Mouse (Mus musculus) telencephalon, adult 2 months (tissue): Measurements from ENCODE around the gene Pin1.
"Not testable (repeated sequence)": the region's sequence is repeated elsewhere in the genome, so short reads cannot be mapped to it uniquely, and the experiment has no call there.

ENCODE experiments used
- DNase-seq: peaks from one replicate; pipeline ENCODE4 v3.0.0-alpha.2; 2011; ENCODE audit warnings: low read depth, low spot score

The Pin1 gene

DNA sequence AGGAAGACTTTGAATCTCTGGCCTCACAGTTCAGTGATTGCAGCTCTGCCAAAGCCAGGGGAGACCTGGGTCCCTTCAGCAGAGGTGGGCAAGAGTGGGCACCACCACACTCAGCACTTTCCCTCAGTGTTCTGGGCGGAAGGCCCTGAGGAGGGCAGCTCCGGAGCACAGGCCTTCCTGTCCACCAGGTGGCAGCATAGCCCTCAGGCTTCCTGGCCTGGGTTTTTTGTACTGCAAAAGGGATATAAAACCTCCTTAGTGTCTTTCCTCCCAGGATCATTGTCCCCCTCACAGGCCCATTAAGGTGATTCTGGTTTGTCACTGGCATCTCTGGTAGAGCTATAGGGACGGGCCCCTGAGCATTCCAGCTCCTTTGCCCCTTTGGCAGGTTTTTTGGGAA, 10.4 kb downstream of the Pin1 start:
- DNase-seq, result no peak

DNA sequence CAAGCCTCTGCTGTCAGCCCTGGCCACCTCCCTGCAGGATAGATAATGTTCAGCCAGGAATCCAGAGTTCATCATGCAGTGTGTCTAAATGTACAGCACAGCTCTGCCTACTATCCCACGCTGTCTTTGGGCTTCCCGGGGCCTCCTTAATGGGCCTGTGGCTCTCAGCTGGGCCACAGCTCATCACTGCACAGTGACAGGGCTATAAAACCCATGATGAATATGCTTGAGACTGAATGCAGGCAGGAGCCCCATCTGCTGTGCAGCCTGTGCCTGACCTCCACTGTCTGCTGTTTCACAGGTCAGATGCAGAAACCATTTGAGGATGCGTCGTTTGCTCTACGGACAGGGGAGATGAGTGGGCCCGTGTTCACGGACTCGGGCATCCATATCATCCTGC, 11.0 kb downstream of the Pin1 start:
- DNase-seq, result no peak

DNA sequence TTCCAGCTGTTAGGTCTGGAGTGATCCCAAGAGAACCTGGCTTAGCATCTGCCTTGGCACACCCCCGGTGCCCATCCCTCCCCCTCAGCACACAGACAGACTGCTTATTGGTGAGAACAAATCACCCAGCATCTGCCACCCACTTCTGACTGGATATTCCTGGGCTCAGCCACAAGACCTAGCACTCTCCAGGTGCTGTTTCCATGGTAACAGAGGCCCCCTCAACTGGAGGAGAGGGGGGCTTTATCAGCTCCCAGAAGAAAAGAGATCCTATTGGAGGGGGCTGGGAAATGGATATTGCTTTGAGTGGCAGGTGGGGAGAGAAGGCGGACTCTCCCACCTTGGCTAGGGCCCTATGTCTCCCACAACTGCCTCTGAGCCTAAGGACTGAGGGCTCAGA, 12.1 kb downstream of the Pin1 start:
- peak; percentile 91 for DNase-seq

DNA sequence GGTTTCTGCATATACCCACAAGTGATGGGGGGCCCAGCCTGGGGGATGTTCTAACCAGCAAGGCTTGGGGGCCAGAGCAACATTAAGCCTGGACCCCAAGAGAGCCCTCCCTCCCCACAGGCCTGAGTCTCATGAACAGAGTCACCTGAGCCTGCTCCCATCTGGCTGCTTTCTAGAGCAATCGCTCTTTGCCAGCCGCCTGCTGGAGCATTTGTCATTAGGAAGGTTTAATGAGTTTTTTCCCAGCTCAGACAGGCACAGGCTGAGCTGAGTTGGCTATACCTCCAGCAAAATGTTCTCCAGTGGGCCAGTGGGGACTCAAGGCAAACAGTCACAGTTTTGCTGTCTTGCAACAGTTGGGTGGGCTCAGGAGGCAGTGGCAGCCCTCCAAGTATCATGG, 12.5 kb downstream of the Pin1 start:
- DNase-seq, result no peak

DNA sequence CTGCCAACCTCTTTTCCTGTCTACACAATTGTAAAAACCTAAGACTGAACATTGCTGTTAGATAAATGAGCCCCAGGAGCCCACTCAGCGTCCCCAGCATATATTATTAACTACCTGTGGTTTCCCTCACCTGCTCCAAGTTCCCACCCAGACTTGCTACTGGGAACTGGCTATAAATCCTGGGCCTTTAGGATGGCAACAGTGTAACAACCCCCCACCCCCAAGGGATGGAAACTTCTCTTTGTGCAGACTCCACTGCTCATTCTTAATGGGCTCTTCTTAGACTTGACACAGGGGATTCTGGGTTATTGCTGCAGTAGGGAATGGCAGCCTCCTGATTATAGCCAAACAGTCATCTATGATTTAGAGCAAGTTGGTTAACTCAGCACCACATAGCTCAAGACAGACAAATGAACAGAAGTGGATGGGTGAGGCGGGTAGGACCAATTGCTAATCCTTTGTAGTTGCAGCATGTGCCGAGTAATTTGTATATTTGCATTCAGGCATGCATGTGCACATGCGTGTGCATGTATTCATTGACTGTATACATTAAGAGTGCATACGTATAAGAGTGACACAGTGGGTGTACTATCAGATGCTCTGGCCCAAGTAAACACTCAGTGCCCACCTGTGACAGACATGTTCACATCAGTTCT, 13.2 kb downstream of the Pin1 start:
- DNase-seq, result no peak

DNA sequence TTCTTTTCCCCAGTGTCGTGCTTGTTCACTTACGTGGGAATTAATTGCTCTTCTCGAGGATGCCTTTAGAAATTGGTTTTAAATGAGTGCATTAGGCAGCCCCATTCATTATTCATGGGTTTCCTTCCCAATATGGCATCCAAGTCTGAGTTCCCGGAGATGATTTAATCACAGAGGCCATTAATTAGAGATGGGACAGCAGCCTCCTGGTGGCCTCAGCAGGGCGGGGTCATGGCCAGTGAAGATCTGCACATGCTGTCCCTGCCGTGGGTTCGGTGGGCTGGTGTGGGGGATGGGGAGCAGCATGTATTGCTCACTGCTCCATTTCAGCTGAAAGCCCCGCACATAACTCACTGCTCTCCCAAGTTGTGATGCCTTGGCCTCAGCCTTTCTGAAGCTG, 14.0 kb downstream of the Pin1 start:
- DNase-seq, result no peak

DNA sequence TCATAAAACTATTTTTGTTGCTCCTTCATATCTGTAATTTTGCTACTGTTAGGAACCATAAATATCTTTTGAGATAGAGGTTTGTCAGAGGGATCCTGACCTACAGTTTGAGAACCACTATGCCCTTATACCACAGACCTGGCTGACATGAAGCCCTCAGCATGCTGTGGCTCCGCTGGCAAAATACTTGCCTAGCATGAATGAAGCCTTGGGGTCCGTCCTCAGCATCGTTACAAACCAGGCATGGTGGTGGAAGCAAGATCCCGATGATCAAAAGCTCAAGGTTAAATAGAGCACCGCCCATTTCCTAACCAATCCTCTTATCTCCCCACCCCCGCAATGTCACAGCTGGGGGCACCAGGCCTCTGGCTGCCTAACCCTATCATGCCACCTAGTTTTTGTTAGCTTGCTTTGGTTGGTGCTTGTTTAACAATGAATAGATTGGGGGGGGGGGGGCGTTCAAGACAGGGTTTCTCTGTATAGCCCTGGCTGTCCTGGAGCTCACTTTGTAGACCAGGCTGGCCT, 14.7 kb downstream of the Pin1 start:
- DNase-seq, result no peak

DNA sequence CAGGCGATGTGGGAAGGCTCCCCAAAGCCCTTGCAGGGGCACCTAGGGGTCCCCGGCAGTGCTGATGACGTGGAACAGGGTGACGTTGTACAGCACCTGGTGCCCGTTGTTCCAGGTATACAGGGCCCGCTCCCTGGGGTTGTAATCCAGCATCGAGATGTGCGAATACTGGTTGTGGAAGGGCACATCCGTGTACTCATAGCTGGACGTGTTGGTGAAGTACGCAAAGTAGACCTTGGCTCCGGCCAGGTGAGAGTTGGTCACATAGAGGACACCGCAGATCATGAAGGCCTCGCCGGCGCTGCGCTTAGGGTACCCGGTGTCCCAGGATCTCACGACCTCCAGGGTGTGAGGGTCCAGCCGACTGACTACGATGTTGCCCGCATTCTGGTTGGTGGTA, 16.2 kb downstream of the Pin1 start:
- no peak for DNase-seq

DNA sequence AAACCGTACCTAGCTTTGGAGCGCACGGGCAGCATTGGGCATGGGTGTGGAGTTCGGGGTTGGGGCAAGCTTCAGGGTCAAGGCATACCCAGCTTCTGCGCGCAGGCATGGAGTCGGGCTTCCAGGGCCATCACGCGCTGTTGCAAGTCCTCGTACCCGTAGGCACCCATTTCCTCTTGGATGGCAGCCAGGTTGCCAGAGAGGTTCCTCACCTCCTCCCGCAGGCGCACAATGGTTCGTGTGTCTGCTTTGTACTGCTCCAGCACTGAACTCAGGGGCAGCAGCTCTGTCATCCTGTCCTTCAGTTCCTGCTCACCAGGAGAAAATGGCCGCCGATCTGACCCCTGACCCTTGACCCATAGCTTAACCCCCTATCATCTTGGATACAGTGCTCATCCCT, 20.2 kb downstream of the Pin1 start:
- DNase-seq, result no peak

DNA sequence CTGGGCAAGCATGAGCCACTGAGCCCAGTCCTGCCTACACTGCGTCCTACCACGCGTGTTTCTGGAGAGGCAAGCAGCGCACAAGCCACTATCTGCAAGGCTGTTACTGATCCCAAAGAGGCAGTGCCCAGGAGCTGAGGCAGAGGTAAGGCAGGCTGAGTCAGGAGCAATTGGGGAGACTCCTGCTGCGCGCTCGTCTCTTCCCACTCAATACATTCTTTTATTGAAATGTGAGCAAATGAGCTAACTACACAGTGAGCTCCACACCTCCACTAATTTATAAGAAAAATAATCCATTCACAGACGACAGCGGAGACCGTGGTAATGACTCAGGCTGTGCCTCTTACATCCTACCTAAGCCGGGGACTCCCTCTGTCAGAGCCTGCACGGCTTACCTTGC, 26.0 kb downstream of the Pin1 start:
- DNase-seq, result peak; percentile 46

DNA sequence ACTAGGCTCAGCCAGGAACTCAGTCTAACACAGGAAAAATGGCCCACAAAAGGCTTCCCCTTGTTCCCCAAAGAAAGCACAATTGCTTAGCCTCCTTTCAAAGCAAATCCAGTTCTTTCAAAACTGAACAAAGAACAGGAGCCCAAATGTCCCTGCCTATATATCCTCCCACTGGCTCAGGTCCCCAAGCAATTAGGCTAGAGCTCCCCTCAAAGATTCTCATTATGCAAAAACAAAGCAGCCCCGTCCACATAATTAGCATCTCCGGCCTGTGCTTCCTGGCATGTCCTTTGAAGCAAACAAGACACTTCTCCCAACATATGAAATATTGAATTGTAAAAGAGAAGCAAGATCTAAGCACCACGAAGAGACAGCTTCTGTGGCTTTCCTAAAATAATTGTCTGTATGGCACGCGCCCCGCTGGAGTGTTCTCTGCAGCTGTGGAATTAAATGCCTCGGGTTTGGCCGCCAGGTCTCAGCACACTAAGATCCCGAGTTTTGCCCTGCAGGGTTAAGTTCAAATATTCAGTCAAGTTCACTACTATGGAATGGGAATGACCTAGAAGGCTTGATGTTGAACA, 28.6 kb downstream of the Pin1 start:
- DNase-seq, result no peak

DNA sequence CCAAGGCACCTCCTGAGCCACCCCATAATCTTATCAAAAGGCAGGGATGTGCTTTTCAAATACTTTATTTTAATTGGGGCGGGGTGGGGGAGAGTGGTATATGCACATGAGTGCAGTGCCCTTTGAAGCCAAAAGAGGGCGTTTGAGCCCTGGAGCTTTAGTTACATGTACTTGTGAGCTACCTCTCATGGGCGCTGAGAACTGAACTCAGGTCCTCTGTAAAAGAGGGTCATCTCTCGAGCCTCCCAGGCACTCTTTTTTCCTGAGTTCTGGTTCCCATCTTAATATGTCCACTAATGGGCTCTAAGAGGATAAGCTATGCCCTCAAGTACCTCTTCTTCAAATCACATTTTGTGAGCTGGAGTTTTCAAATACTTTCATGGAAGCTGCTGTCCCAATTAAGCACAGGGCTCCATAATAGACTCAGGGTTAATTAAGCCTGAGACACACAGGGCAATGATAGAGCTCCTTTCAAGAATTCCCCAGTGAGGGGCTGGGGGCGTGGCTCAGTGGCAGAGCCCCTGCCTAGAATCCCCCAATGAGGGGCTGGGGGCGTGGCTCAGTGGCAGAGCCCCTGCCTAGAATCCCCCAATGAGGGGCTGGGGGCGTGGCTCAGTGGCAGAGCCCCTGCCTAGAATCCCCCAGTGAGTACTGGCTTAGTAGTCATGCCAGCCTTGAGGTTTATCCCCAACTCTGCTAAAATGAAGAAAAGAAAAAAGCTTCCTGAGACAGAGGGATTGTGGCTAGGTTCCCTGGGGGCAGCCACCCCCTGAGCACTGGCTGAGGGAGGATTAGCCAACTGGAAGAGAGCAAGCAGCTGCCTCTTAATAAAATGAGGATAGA, 29.9 kb downstream of the Pin1 start:
- DNase-seq, result no peak

DNA sequence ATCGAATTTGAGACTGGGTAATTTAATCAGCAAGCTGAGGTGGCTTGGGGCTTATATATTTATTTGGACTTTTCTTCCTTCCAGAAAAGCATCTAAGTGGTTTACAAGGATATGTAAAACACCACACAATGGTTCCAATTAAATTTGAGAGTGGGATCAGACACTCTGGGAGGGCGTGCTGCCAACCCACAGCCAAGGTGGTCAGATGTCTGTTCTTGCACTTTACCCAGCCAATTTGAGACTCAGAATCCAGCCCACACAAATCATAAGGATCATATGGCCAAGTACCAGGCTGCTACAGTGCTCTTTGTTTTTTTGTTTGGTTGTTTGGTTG, 30.5 kb downstream of the Pin1 start:
- DNase-seq, result no peak

DNA sequence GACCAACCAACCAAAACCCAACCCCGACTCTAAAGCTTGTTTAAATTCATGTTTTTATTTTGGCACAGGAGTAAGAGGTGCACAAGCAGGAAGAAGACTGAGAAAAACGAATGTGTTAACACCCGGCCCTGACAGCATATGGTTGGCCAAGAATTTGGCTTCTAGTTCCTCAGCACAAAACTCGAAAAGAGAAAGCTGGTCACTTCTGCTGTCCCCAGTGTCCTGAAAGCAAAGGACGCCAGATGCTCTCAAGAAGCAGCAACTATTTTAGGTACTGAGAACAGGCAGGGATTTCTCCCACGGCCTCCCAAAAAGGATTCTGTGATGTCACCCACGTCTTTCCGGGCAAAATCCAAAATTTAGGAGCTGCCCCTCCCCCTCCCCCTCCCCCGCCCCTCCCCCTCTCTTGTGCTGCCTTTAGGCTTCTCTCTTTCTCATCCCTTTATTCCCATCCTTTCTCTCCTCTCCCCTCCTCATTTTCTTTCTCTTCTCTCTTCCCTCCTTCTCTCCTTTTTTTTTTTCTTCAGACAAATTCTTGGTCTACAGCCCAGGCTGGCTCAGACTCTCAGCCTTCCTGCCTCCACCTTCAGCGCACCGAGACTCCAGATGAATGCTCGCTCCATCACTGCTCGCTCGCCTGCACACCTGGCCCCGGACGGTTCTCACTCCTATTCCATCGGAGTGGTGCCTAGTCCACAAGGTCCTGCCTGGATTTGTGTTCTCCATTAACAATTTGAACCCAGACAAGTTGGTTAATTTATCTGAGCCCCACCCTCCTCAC, 33.4 kb downstream of the Pin1 start:
- peak; percentile 88 for DNase-seq

DNA sequence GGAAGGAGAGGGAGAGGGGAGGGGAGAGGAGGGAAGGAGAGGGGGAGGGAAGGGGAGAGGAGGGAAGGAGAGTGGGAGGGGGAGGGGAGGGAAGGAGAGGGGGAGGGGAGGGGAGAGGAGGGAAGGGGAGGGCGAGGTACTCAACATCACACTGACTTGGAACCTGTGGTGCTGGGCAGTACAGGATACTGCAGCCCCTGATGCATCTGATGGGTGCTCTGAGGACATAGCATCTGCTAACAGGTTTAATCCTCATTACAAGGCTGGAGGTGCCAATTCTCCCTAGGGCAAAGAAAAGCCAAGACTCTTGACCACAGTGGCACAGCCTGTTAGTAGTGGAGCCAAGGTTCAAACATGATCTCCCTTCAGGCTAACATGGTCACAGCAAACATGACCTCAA, 37.5 kb downstream of the Pin1 start:
- no peak for DNase-seq

DNA sequence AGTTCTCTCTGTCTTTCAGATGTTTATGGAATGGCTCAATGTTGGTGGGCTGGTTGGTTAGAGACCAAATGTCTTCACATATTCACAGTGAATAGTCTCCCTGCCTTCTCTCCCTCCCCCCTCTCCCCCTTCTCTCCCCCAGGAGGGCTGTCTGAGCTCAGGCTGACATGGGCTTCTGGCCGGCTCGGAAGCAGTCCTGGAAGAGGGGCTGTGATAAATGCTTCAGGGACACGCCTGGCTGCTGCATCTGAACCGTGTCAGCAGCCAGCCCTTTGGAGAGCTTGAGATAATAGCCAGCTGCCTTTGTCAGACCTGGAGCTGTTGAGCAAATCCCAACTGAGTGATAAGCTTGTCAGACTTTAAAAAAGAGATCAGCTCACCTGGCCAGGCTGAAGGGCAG, 38.0 kb downstream of the Pin1 start:
- DNase-seq, result no peak

DNA sequence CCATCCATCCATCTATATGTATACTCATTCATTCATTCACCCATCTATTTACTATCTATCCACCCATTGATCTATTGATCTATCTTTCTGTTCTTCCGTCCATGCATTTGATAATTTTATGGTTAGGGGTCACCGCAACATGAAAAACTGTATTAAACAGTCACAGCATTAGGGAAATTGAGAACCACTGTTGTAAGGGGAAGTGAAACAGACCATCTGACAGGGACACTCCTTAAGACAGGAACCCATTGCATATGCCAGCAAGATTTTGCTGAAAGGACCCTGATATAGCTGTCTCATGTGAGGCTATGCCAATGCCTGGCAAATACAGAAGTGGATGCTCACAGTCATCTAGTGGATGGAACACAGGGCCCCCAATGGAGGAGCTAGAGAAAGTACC, 38.6 kb downstream of the Pin1 start:
- not testable (repeated sequence) for DNase-seq

DNA sequence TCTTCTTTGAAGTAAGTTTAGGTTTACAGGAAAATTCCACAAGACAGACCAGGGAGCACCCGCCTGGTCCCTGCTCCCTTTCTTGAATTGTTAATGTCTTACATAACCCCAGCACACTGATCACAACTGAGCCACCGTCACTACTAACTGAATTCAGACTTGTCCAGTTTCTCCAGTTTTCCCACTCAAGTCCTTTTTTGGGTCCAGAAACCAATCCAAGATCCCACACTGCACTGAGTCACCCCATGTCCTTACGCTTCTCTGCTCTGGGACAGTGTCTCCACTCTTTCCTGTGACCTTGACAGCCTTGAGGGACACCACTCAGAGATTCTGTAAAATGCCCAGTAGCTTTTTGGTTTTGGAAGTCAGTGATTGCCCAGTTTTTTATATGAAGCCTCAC, 41.0 kb downstream of the Pin1 start:
- DNase-seq, result no peak

DNA sequence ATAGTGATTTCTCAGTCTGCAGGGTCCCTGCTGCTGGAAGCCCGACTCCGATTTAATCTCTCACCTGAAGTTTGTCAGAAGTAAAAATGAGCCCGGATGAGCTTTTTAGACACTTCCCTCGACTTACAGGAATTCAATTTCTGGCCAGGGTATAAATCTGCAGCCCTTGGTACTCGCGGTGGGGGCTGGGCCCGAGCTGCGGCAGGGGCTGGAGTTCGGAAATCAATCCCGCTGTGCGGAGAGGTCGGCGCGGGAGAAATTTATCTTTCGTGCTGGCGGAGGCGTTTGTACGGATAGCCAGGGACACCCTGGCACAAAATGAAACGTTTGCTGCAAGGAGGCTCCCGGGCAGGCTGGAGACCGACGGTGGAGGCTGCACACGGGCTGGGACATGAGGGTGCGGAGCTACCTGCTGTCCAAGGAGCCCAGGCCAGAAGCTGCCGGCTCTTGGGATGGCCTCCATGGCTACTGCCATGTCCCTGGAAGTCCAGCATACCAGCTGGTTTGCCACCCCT, 42.9 kb downstream of the Pin1 start:
- DNase-seq, result no peak

DNA sequence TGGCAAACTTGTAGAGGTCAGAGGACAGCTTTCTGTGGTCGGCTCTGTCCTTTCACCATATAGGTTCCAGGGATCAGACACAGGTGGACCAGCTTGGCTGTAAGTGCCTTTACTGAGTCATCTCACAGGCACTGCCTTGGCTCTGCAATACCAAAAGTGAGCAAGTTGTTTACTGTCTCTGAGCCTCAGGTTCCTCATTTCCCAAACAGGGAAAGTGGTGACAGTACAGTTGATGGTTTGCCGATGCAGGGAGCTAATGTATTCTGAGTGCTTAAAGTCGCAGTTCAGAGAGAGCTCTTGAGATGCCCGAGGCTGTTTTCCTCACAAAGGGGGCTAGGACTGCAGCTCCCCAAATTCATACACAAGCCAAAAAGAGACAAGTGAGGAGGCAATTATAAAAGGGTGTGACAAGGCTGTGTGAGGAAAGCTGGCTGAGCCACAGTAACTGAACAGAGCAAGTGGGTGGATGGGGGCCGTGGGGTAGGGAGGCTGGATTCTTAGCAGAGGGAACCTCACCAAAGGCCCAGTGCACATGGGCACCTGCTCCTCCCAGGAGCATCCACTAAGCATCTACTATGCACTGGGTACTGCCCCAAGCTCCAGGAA, 44.3 kb downstream of the Pin1 start:
- DNase-seq, result no peak

DNA sequence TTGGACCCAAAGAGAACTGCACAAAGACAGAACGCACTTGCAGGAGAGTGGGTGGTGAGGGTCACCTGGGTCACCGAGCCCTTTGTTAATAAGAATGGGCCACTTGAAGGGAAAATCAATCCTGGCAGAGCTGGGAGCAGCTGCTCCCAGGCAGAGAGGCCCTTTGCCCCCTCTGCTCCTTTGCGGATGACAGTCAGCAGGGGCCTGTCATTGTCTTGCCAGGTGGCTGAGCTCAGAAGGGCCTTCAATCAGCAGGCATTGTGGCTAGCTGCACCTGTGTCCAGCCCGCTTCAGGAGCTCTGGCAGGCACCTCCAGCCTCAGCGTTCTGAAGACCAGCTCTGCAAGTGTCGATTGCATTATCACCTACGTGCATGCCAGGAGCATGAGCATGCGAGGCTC, 45.6 kb downstream of the Pin1 start:
- no peak for DNase-seq
